Mouse (Mus musculus) midbrain, postnatal 0 days (tissue): ENCODE data around the gene Rrn3. TPM values are rescaled to one million over a fixed set of nuclear protein-coding genes. Genes with fewer than 3 reads are reported as not detected.

Experiments
- ATAC-seq: fragments of 200-750 bp; cut with Nextera tagmentation; 2 replicates; pipeline ENCODE4 v1.8.0; 2017; ENCODE audit warnings: moderate number of reproducible peaks, mild to moderate bottlenecking, moderate TSS enrichment, moderate library complexity; ENCODE audit not compliant: low FRiP score
- DNase-seq: peaks from one replicate; pipeline ENCODE4 v3.0.0-alpha.2; 2015; ENCODE audit warnings: low spot score
- H3K27ac ChIP-seq: fragments of 300-500 bp; sonication (generic); 2 replicates; pipeline ENCODE4 v1.5.1; 2014; ENCODE audit warnings: low read depth, mild to moderate bottlenecking, low read length, mixed read lengths
- H3K27me3 ChIP-seq: fragments of 300-500 bp; sonication (generic); 2 replicates; pipeline ENCODE4 v1.6.1; 2014; ENCODE audit warnings: low read length, control low read depth, mixed read lengths; ENCODE audit not compliant: insufficient read depth
- H3K36me3 ChIP-seq: fragments of 300-500 bp; sonication (generic); 2 replicates; pipeline ENCODE4 v1.6.1; 2014; ENCODE audit warnings: low read length, control low read depth, mixed read lengths; ENCODE audit not compliant: insufficient read depth
- H3K4me1 ChIP-seq: fragments of 300-500 bp; sonication (generic); 2 replicates; pipeline ENCODE4 v1.6.1; 2014; ENCODE audit warnings: mild to moderate bottlenecking, control low read depth, antibody characterized with exemption, low read length, mixed read lengths; ENCODE audit not compliant: insufficient read depth
- H3K4me2 ChIP-seq: fragments of 300-500 bp; sonication (generic); 2 replicates; pipeline ENCODE4 v1.6.1; 2014; ENCODE audit warnings: low read depth, mild to moderate bottlenecking, low read length, mixed read lengths; ENCODE audit not compliant: poor library complexity, severe bottlenecking
- H3K4me3 ChIP-seq: fragments of 300-500 bp; sonication (generic); 2 replicates; pipeline ENCODE4 v1.5.1; 2014; ENCODE audit warnings: low read depth, mild to moderate bottlenecking, low read length, moderate library complexity
- H3K9ac ChIP-seq: fragments of 300-500 bp; sonication (generic); replicated peaks from 2 replicates; pipeline ENCODE4 v1.6.1; 2014; ENCODE audit warnings: mild to moderate bottlenecking, low read length, moderate library complexity, mixed read lengths; ENCODE audit not compliant: poor library complexity, severe bottlenecking
- H3K9me3 ChIP-seq: fragments of 300-500 bp; sonication (generic); 2 replicates; pipeline ENCODE4 v1.6.1; 2016; ENCODE audit warnings: low read length, control low read depth
- CTCF ChIP-seq: IDR thresholded peaks from 2 replicates; pipeline ENCODE4 v1.5.1; 2016; ENCODE audit warnings: antibody characterized with exemption, mild to moderate bottlenecking
- WGBS: fragments of 180-500 bp; shearing (Covaris S2); extraction: QIAGEN DNeasy Blood & Tissue Kit; methylation state at CpG from one replicate; pipeline ENCODE4 v1.1.7; 2014; 5-methylcytosine and 5-hydroxymethylcytosine counted together
- polyA plus RNA-seq: library from polyadenylated mRNA; unstranded; fragments of >200 nt; fragmentation: Nextera tagmentation; extraction: Ambion mirVana; gene quantifications from 2 replicates; pipeline ENCODE4 v1.2.1, GENCODE M21; 2015
- total RNA-seq: library from RNA; depleted of rRNA; stranded (reverse); fragments of >200 nt; gene quantifications from 2 replicates; pipeline ENCODE4 v1.2.3, GENCODE M21; 2014

The Rrn3 gene
- total and polyA plus RNA-seq, 2 experiments from 2014 or later: 77.5 to 80.8 TPM

- no peak for ATAC-seq
- 87% methylated on average over 5 of the region's 5 CpGs for WGBS
- no peak overlapping the region for H3K4me2 ChIP-seq
- no peaks in the 10 kb centered on the region for H3K9me3 ChIP-seq
- H3K27ac ChIP-seq: no peak overlapping the region
- no peak for DNase-seq
- no peak overlapping the region for H3K4me3 ChIP-seq
- no peaks in the 10 kb centered on the region for H3K27me3 ChIP-seq
- no peaks in the 10 kb centered on the region for H3K4me1 ChIP-seq
- peaks cover 66% of the 10 kb centered on the region for H3K36me3 ChIP-seq
- no peak for TF ChIP-seq CTCF
- H3K9ac ChIP-seq: no peak overlapping the region
Observed at GRCm38 (mm10) chr16:13831606-13832005, 51.1 kb downstream of the Rrn3 start.

GRCm38 (mm10) chr16:13834382-13834781, 53.9 kb downstream of the Rrn3 start:
- Histone ChIP-seq H3K4me1 (no peaks in the 10 kb centered on the region), H3K9ac (no peak overlapping the region), H3K9me3 (no peaks in the 10 kb centered on the region), H3K27ac (no peak overlapping the region), H3K4me2 (no peak overlapping the region), H3K27me3 (no peaks in the 10 kb centered on the region), H3K36me3 (peaks cover 83% of the 10 kb centered on the region), H3K4me3 (no peak overlapping the region)
- DNase-seq (no peak), ATAC-seq (no peak)
- WGBS: 95% methylated on average over 5 of the region's 5 CpGs
- no peak for TF ChIP-seq CTCF

DNA sequence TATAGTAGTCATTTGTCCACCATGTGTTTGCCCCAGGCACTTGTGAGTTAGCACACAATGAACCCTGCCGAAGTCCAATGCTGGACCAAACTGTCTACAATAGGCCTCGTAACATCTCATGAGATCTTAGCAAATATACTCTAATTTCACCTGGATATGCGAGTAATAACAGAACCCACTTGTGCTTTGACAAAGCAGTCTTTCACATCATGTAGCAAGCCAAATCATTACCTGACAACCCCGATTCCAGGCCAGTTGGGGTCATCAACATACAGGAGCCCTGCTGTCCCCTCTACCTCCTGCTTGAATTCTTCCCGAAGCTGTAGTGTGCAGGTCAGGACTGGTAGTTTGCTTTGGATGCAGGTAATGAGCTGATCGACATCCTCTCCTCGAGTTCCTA, 59.5 kb downstream of the Rrn3 start:
- peaks cover 76% of the 10 kb centered on the region for H3K36me3 ChIP-seq
- H3K9ac ChIP-seq: no peak overlapping the region
- DNase-seq (no peak), ATAC-seq (no peak)
- no peaks in the 10 kb centered on the region for H3K4me1 ChIP-seq
- no peak for TF ChIP-seq CTCF
- no peaks in the 10 kb centered on the region for H3K27me3 ChIP-seq
- 91% methylated on average over 7 of the region's 7 CpGs for WGBS
- H3K27ac ChIP-seq: no peak overlapping the region
- no peak overlapping the region for H3K4me2 ChIP-seq
- H3K9me3 ChIP-seq: no peaks in the 10 kb centered on the region
- H3K4me3 ChIP-seq: no peak overlapping the region

- TF ChIP-seq CTCF: no peak
- H3K27me3 ChIP-seq: no peaks in the 10 kb centered on the region
- H3K4me3 ChIP-seq: no peak overlapping the region
- no peak for DNase-seq
- H3K9ac ChIP-seq: no peak overlapping the region
- no peaks in the 10 kb centered on the region for H3K9me3 ChIP-seq
- no peak for ATAC-seq
- H3K27ac ChIP-seq: no peak overlapping the region
- H3K4me2 ChIP-seq: no peak overlapping the region
- H3K4me1 ChIP-seq: no peaks in the 10 kb centered on the region
- 91% methylated on average over 3 of the region's 3 CpGs for WGBS
- peaks cover 71% of the 10 kb centered on the region for H3K36me3 ChIP-seq
Observed at GRCm38 (mm10) chr16:13840956-13841355, 60.4 kb downstream of the Rrn3 start.

GRCm38 (mm10) chr16:13845031-13845430, 64.5 kb downstream of the Rrn3 start:
- no peak overlapping the region for H3K27ac ChIP-seq
- H3K4me1 ChIP-seq: no peaks in the 10 kb centered on the region
- no peaks in the 10 kb centered on the region for H3K27me3 ChIP-seq
- H3K4me2 ChIP-seq: no peak overlapping the region
- H3K4me3 ChIP-seq: no peak overlapping the region
- ATAC-seq (no peak), DNase-seq (no peak)
- no peak overlapping the region for H3K9ac ChIP-seq
- H3K9me3 ChIP-seq: no peaks in the 10 kb centered on the region
- WGBS: 95% methylated on average over 5 of the region's 5 CpGs
- peaks cover 42% of the 10 kb centered on the region for H3K36me3 ChIP-seq
- no peak for TF ChIP-seq CTCF

- Histone ChIP-seq H3K36me3 (peaks cover 29% of the 10 kb centered on the region), H3K9ac (no peak overlapping the region), H3K4me2 (no peak overlapping the region), H3K4me3 (no peak overlapping the region), H3K27me3 (no peaks in the 10 kb centered on the region), H3K4me1 (no peaks in the 10 kb centered on the region), H3K27ac (no peak overlapping the region), H3K9me3 (no peaks in the 10 kb centered on the region)
- no peak for DNase-seq
- no peak for TF ChIP-seq CTCF
- WGBS: 95% methylated on average over 1 of the region's 1 CpGs
- ATAC-seq: no peak
Observed at GRCm38 (mm10) chr16:13846675-13847074, 66.2 kb downstream of the Rrn3 start.
